Mouse (Mus musculus): ENCODE measurements around the gene Crip2. TPM values are rescaled to one million over a fixed set of nuclear protein-coding genes. Genes with fewer than 3 reads are reported as not detected.
A peak's percentile ranks its signal among the peaks of the same experiment; 100 is the strongest.

Crip2 gene
- polyA plus RNA-seq (2015; fragmentation: Nextera tagmentation; extraction: Ambion mirVana) = 41.6 and 43.8 TPM in 2 replicates

- peak within 1 kb of the TSS; percentile 46 for H3K27ac ChIP-seq (ENCODE audit: low read length)
- peak within 1 kb of the TSS; percentile 68 for H3K9ac ChIP-seq (ENCODE audit: low read depth, low read length)
- under 1% methylated on average over 66 of the region's 68 CpGs for WGBS (ENCODE audit: insufficient replicate concordance)
- peak; percentile 89 for ATAC-seq (ENCODE audit: low read depth)
- peak within 1 kb of the TSS; percentile 73 for H3K4me3 ChIP-seq (ENCODE audit: low read depth, low read length)
- peaks cover 39% of the 10 kb centered on the region for H3K27me3 ChIP-seq (ENCODE audit: control insufficient read depth, insufficient read depth, low read depth, low read length)
- peak within 1 kb of the TSS; percentile 96 for H3K4me2 ChIP-seq (ENCODE audit: low read depth, low read length)
- peaks cover 5% of the 10 kb centered on the region; the same call in 1 of the 2 replicates for H3K36me3 ChIP-seq (ENCODE audit: control insufficient read depth, insufficient read depth)
- peaks cover 29% of the 10 kb centered on the region for H3K4me1 ChIP-seq (ENCODE audit: control insufficient read depth, low read depth, low read length)
- no peaks in the 10 kb centered on the region for H3K9me3 ChIP-seq (replicated peaks; ENCODE audit: control insufficient read depth, low read length)
Observed at GRCm38 (mm10) chr12:113139908-113140615, at the start of gene Crip2. Gene Crip2 (plus strand): TSS chr12:113140236.

GRCm38 (mm10) chr12:113097040-113097439 lies 43.0 kb upstream of the Crip2 start:
- no peak overlapping the region for H3K27ac ChIP-seq (ENCODE audit: low read length)
- H3K4me2 ChIP-seq (ENCODE audit: low read depth, low read length) = no peak overlapping the region
- peaks cover 26% of the 10 kb centered on the region for H3K4me1 ChIP-seq (ENCODE audit: control insufficient read depth, low read depth, low read length)
- 67% methylated on average over 5 of the region's 5 CpGs for WGBS (ENCODE audit: insufficient replicate concordance)
- no peaks in the 10 kb centered on the region; the same call in none of the 2 replicates for H3K27me3 ChIP-seq (ENCODE audit: control insufficient read depth, insufficient read depth, low read depth, low read length)
- no peak overlapping the region for H3K9ac ChIP-seq (ENCODE audit: low read depth, low read length)
- no peaks in the 10 kb centered on the region for H3K36me3 ChIP-seq (ENCODE audit: control insufficient read depth, insufficient read depth)
- ATAC-seq (ENCODE audit: low read depth) = no peak
- H3K4me3 ChIP-seq (ENCODE audit: low read depth, low read length) = no peak overlapping the region
- no peaks in the 10 kb centered on the region for H3K9me3 ChIP-seq (replicated peaks; ENCODE audit: control insufficient read depth, low read length)

DNA sequence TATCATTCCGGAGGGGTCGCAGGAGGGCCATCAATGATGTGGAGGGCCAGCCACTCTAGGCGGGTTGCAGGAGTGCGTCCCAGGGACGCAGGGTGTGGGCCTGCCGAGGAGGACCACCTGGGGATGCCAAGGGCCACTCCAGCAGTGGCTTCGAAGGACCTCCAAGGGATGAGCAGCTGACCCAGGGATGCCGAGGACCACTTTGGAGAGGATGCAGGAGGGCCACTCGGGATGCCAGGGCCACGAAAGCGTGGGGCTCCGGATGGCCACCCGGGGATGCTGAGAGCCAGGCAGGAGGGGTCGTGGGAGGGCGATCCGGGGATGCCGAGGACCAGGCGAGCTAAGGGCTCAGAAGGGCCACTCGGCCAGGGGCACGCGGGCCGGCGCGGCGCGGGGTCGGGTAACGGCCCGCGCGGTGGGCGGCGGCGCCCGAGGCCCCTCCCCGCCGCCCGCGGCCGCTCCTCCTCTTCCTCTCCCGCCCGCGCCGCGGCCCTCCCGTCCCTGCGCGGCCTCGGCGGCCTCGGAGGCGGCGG lies 42.2 kb upstream of the Crip2 start, which contains the start of gene Mta1:
TSS of gene Mta1 (plus strand) at position 530 of the 533 bp plus-strand sequence.
- Histone ChIP-seq H3K4me3 (ENCODE audit: low read depth, low read length) (peak within 1 kb of the TSS; percentile 92), H3K36me3 (ENCODE audit: control insufficient read depth, insufficient read depth) (no peaks in the 10 kb centered on the region), H3K27ac (ENCODE audit: low read length) (peak within 1 kb of the TSS; percentile 78), H3K4me1 (ENCODE audit: control insufficient read depth, low read depth, low read length) (peaks cover 32% of the 10 kb centered on the region), H3K4me2 (ENCODE audit: low read depth, low read length) (peak within 1 kb of the TSS; percentile 95), H3K27me3 (ENCODE audit: control insufficient read depth, insufficient read depth, low read depth, low read length) (no peaks in the 10 kb centered on the region; the same call in none of the 2 replicates), H3K9me3 (replicated peaks; ENCODE audit: control insufficient read depth, low read length) (no peaks in the 10 kb centered on the region), H3K9ac (ENCODE audit: low read depth, low read length) (peak within 1 kb of the TSS; percentile 90)
- peak; percentile 82 for ATAC-seq (ENCODE audit: low read depth)
- 12% methylated on average over 15 of the region's 53 CpGs for WGBS (ENCODE audit: insufficient replicate concordance)

DNA sequence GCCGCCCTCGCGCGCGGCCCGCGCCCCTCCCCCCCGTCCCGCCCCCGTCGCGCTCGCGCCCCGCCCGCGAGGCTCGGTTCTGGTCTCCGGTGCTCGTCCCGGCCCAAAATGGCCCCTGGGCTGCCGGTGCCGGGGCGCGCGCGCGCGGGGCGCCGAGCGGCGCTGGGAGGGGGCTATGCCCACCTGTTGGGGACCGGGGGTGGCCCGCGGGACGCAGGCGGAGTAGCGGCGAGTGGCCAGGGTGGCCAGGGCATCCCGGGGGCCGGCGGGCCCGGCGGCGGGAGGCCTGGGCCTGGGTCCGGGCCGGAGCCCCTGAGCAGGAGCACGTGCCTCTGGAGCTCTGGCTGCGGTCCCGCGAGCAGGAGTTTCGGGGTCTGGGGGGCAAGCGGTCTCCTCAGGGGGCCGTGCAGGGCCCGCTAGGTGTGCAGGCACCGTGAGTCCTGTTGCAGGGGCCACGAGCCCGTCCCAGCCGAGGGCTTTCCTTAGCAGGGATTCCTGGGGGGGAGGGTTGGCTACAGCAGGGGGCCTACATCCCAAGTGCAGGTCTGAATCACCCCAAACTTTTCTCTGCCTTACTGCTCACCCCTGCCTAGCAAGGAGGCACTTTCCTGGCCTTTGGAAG lies 41.4 kb upstream of the Crip2 start:
- Histone ChIP-seq H3K4me2 (ENCODE audit: low read depth, low read length) (peak overlapping the region; percentile 95), H3K4me1 (ENCODE audit: control insufficient read depth, low read depth, low read length) (peaks cover 41% of the 10 kb centered on the region), H3K9ac (ENCODE audit: low read depth, low read length) (peak overlapping the region; percentile 90), H3K9me3 (replicated peaks; ENCODE audit: control insufficient read depth, low read length) (no peaks in the 10 kb centered on the region), H3K27ac (ENCODE audit: low read length) (peak overlapping the region; percentile 78), H3K27me3 (ENCODE audit: control insufficient read depth, insufficient read depth, low read depth, low read length) (no peaks in the 10 kb centered on the region; the same call in none of the 2 replicates), H3K4me3 (ENCODE audit: low read depth, low read length) (peak overlapping the region; percentile 92), H3K36me3 (ENCODE audit: control insufficient read depth, insufficient read depth) (no peaks in the 10 kb centered on the region)
- peak; percentile 28; the same call in 1 of the 2 replicates for ATAC-seq (ENCODE audit: low read depth)
- WGBS (ENCODE audit: insufficient replicate concordance) = 0% methylated on average over 26 of the region's 60 CpGs

- peak overlapping the region; percentile 95 for H3K4me2 ChIP-seq (ENCODE audit: low read depth, low read length)
- H3K4me3 ChIP-seq (ENCODE audit: low read depth, low read length) = peak overlapping the region; percentile 92
- H3K9me3 ChIP-seq (replicated peaks; ENCODE audit: control insufficient read depth, low read length) = no peaks in the 10 kb centered on the region
- peak overlapping the region; percentile 90 for H3K9ac ChIP-seq (ENCODE audit: low read depth, low read length)
- H3K27me3 ChIP-seq (ENCODE audit: control insufficient read depth, insufficient read depth, low read depth, low read length) = no peaks in the 10 kb centered on the region; the same call in none of the 2 replicates
- ATAC-seq (ENCODE audit: low read depth) = no peak
- 11% methylated on average over 6 of the region's 6 CpGs for WGBS (ENCODE audit: insufficient replicate concordance)
- H3K27ac ChIP-seq (ENCODE audit: low read length) = no peak overlapping the region
- H3K4me1 ChIP-seq (ENCODE audit: control insufficient read depth, low read depth, low read length) = peaks cover 51% of the 10 kb centered on the region
- no peaks in the 10 kb centered on the region for H3K36me3 ChIP-seq (ENCODE audit: control insufficient read depth, insufficient read depth)
Observed at GRCm38 (mm10) chr12:113099470-113100237, 40.4 kb upstream of the Crip2 start.

DNA sequence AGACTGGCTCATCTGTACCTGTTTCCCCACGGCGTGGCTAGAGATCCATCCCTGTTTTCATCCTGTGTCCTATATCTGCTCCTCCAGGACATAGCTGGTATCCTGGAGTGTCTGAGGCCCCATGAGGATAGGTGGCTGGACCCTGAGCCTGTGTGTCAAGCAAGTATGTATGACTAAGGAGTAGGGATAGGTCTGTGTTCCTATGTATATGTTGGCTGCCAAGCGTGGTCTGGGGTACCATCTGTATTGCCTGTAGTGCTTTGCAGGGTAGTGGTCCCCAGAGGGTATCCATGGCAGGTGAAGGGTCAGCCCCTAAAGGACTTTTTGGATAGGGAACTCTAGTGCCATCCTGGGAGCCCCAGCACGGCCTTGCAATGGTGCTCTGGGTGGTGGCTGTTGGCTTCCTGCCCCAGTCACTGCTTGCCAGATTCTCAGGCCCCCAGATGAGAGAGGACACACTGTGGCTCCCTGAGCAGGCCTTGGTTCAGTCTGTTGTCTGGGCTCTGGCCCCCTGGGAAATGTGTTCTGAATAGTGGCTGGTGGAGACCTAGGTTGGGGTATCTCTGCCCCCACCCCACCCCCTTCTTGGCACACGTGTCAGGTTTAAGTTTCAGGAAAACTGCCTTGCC lies 39.5 kb upstream of the Crip2 start:
- Histone ChIP-seq H3K9me3 (replicated peaks; ENCODE audit: control insufficient read depth, low read length) (no peaks in the 10 kb centered on the region), H3K27me3 (ENCODE audit: control insufficient read depth, insufficient read depth, low read depth, low read length) (no peaks in the 10 kb centered on the region; the same call in none of the 2 replicates), H3K36me3 (ENCODE audit: control insufficient read depth, insufficient read depth) (no peaks in the 10 kb centered on the region), H3K4me2 (ENCODE audit: low read depth, low read length) (no peak overlapping the region), H3K27ac (ENCODE audit: low read length) (no peak overlapping the region), H3K9ac (ENCODE audit: low read depth, low read length) (no peak overlapping the region), H3K4me1 (ENCODE audit: control insufficient read depth, low read depth, low read length) (peaks cover 54% of the 10 kb centered on the region), H3K4me3 (ENCODE audit: low read depth, low read length) (no peak overlapping the region)
- ATAC-seq (ENCODE audit: low read depth) = no peak
- WGBS (ENCODE audit: insufficient replicate concordance) = 63% methylated on average over 5 of the region's 5 CpGs

GRCm38 (mm10) chr12:113101251-113101960 lies 38.6 kb upstream of the Crip2 start:
- 64% methylated on average over 9 of the region's 9 CpGs for WGBS (ENCODE audit: insufficient replicate concordance)
- H3K27me3 ChIP-seq (ENCODE audit: control insufficient read depth, insufficient read depth, low read depth, low read length) = no peaks in the 10 kb centered on the region
- no peak overlapping the region for H3K4me3 ChIP-seq (ENCODE audit: low read depth, low read length)
- H3K27ac ChIP-seq (ENCODE audit: low read length) = peak overlapping the region; percentile 15; the same call in 1 of the 2 replicates
- H3K36me3 ChIP-seq (ENCODE audit: control insufficient read depth, insufficient read depth) = no peaks in the 10 kb centered on the region
- peaks cover 61% of the 10 kb centered on the region for H3K4me1 ChIP-seq (ENCODE audit: control insufficient read depth, low read depth, low read length)
- ATAC-seq (ENCODE audit: low read depth) = no peak
- no peak overlapping the region for H3K4me2 ChIP-seq (ENCODE audit: low read depth, low read length)
- no peaks in the 10 kb centered on the region for H3K9me3 ChIP-seq (replicated peaks; ENCODE audit: control insufficient read depth, low read length)
- H3K9ac ChIP-seq (ENCODE audit: low read depth, low read length) = no peak overlapping the region

GRCm38 (mm10) chr12:113102461-113102860 lies 37.6 kb upstream of the Crip2 start:
- Histone ChIP-seq H3K27me3 (ENCODE audit: control insufficient read depth, insufficient read depth, low read depth, low read length) (no peaks in the 10 kb centered on the region), H3K36me3 (ENCODE audit: control insufficient read depth, insufficient read depth) (no peaks in the 10 kb centered on the region), H3K4me2 (ENCODE audit: low read depth, low read length) (no peak overlapping the region), H3K9ac (ENCODE audit: low read depth, low read length) (no peak overlapping the region), H3K27ac (ENCODE audit: low read length) (peak overlapping the region; percentile 46), H3K9me3 (replicated peaks; ENCODE audit: control insufficient read depth, low read length) (no peaks in the 10 kb centered on the region), H3K4me1 (ENCODE audit: control insufficient read depth, low read depth, low read length) (peaks cover 71% of the 10 kb centered on the region), H3K4me3 (ENCODE audit: low read depth, low read length) (no peak overlapping the region)
- ATAC-seq (ENCODE audit: low read depth) = 0 out of 2 replicates have a peak, but pooled peaks have one; percentile 10
- 53% methylated on average over 6 of the region's 6 CpGs for WGBS (ENCODE audit: insufficient replicate concordance)

Measured in liver, embryonic 16.5 days (tissue).